In genomic region chr6:7082467-7083259, GRCm38 (mm10) we compare ENCODE assay signal across 24 mouse cellular contexts.
DNase-seq lines count a peak whose midpoint lies in the region; ATAC-seq and TF ChIP-seq lines count a peak whose summit lies in the region.
"Had no signal": no experiment of that assay in that cellular context is flagged by ENCODE, and none has a peak within 500 bp of the region (broad histone marks: within the 10 kb centered on the region; RNA-seq: fewer than 3 reads in every experiment).

No protein-coding gene starts in this region.

- no peaks in the 10 kb centered on the region for H3K4me1 ChIP-seq in midbrain, embryonic 11.5 days (ENCODE audit: control insufficient read depth, insufficient read depth, low read length)
- H3K4me1 ChIP-seq in midbrain, embryonic 10.5 days: peaks cover 22% of the 10 kb centered on the region
- H3K4me1 ChIP-seq in forebrain, postnatal 0 days (ENCODE audit: insufficient read depth): no peaks in the 10 kb centered on the region
- peaks cover 6% of the 10 kb centered on the region for H3K4me1 ChIP-seq in midbrain, embryonic 12.5 days
- no peaks in the 10 kb centered on the region for H3K4me1 ChIP-seq in neural tube, embryonic 14.5 days (ENCODE audit: control insufficient read depth, insufficient read depth, low read length)
- H3K4me1 ChIP-seq: intestine, embryonic 15.5 days; lung, embryonic 15.5 days; stomach, embryonic 15.5 days had no signal

- H3K9me3 ChIP-seq in midbrain, embryonic 11.5 days (ENCODE audit: control insufficient read depth, low read length): no peaks in the 10 kb centered on the region
- H3K9me3 ChIP-seq in midbrain, embryonic 10.5 days (replicated peaks): no peaks in the 10 kb centered on the region
- no peaks in the 10 kb centered on the region for H3K9me3 ChIP-seq in forebrain, postnatal 0 days (ENCODE audit: low read length)
- H3K9me3 ChIP-seq in midbrain, embryonic 12.5 days: no peaks in the 10 kb centered on the region
- H3K9me3 ChIP-seq in neural tube, embryonic 14.5 days (ENCODE audit: control insufficient read depth, low read length): no peaks in the 10 kb centered on the region
- H3K9me3 ChIP-seq: intestine, embryonic 15.5 days; lung, embryonic 15.5 days; stomach, embryonic 15.5 days had no signal

- H3K27me3 ChIP-seq in midbrain, embryonic 11.5 days (ENCODE audit: control insufficient read depth, insufficient read depth, low read length): no peaks in the 10 kb centered on the region
- H3K27me3 ChIP-seq in midbrain, embryonic 10.5 days (ENCODE audit: low read depth, poor library complexity, severe bottlenecking): no peaks in the 10 kb centered on the region
- H3K27me3 ChIP-seq in forebrain, postnatal 0 days (ENCODE audit: insufficient read depth, low read length): no peaks in the 10 kb centered on the region
- H3K27me3 ChIP-seq in midbrain, embryonic 12.5 days: no peaks in the 10 kb centered on the region
- no peaks in the 10 kb centered on the region for H3K27me3 ChIP-seq in neural tube, embryonic 14.5 days (ENCODE audit: control insufficient read depth, insufficient read depth, low read length)
- H3K27me3 ChIP-seq: intestine, embryonic 15.5 days; lung, embryonic 15.5 days; stomach, embryonic 15.5 days had no signal

- DNase-seq in midbrain, embryonic 11.5 days (ENCODE audit: low spot score, missing footprints): peak; percentile 83
- no peak for DNase-seq in midbrain, embryonic 10.5 days (ENCODE audit: low spot score)
- peak; percentile 14 for DNase-seq in forebrain, postnatal 0 days
- DNase-seq in kidney, adult 8-10 months: no peak
- DNase-seq in adrenal gland, postnatal 4 days (ENCODE audit: low spot score in 2 of 2): no peak
- DNase-seq: adrenal gland, postnatal 36 days; cerebellum, adult 9-11 months; gastrocnemius, postnatal 36 days; heart, postnatal 14 days; left cerebral cortex, postnatal 4 days; right cerebral cortex, postnatal 14 days had no signal

- no peak overlapping the region for H3K9ac ChIP-seq in midbrain, embryonic 11.5 days (ENCODE audit: low read length)
- H3K9ac ChIP-seq in forebrain, postnatal 0 days: no peak overlapping the region
- H3K9ac ChIP-seq in midbrain, embryonic 12.5 days (replicated peaks): no peak overlapping the region
- H3K9ac ChIP-seq in neural tube, embryonic 14.5 days (replicated peaks; ENCODE audit: low read depth, low read length): no peak overlapping the region
- H3K9ac ChIP-seq: intestine, embryonic 15.5 days; lung, embryonic 15.5 days; stomach, embryonic 15.5 days had no signal

- TF ChIP-seq CTCF in forebrain, postnatal 0 days (IDR thresholded peaks at IDR 0.05; ENCODE audit: low read depth): no peak

- H3K4me2 ChIP-seq in midbrain, embryonic 11.5 days: no peak overlapping the region
- H3K4me2 ChIP-seq in forebrain, postnatal 0 days (ENCODE audit: low read depth): no peak overlapping the region
- no peak overlapping the region for H3K4me2 ChIP-seq in midbrain, embryonic 12.5 days (replicated peaks)
- no peak overlapping the region for H3K4me2 ChIP-seq in neural tube, embryonic 14.5 days (ENCODE audit: low read depth, low read length)
- H3K4me2 ChIP-seq: heart, embryonic 11.5 days; intestine, embryonic 15.5 days; lung, embryonic 15.5 days; stomach, embryonic 15.5 days had no signal

- no peak overlapping the region for H3K4me3 ChIP-seq in midbrain, embryonic 11.5 days (ENCODE audit: low read depth, low read length)
- no peak overlapping the region for H3K4me3 ChIP-seq in midbrain, embryonic 10.5 days
- no peak overlapping the region for H3K4me3 ChIP-seq in forebrain, postnatal 0 days (ENCODE audit: low read depth, low read length)
- no peak overlapping the region for H3K4me3 ChIP-seq in midbrain, embryonic 12.5 days
- H3K4me3 ChIP-seq in neural tube, embryonic 14.5 days (ENCODE audit: low read depth, low read length): no peak overlapping the region
- H3K4me3 ChIP-seq: erythroblast, embryonic 14.5 days; intestine, embryonic 15.5 days; layer of hippocampus, adult 2 months; lung, embryonic 15.5 days; myocyte; stomach, embryonic 15.5 days had no signal

- H3K27ac ChIP-seq in midbrain, embryonic 11.5 days (ENCODE audit: low read depth, low read length): no peak overlapping the region
- no peak overlapping the region for H3K27ac ChIP-seq in midbrain, embryonic 10.5 days (replicated peaks)
- no peak overlapping the region for H3K27ac ChIP-seq in forebrain, postnatal 0 days (ENCODE audit: low read depth, low read length)
- H3K27ac ChIP-seq in midbrain, embryonic 12.5 days (replicated peaks): no peak overlapping the region
- no peak overlapping the region for H3K27ac ChIP-seq in neural tube, embryonic 14.5 days (ENCODE audit: low read depth, low read length)
- H3K27ac ChIP-seq: intestine, embryonic 15.5 days; kidney, postnatal 0 days; layer of hippocampus, adult 2 months; lung, embryonic 15.5 days; stomach, embryonic 15.5 days had no signal

- peak; percentile 91 for ATAC-seq in midbrain, embryonic 11.5 days (ENCODE audit: low FRiP score)
- peak; percentile 93 for ATAC-seq in forebrain, postnatal 0 days
- peak; percentile 87 for ATAC-seq in midbrain, embryonic 12.5 days (ENCODE audit: low FRiP score, low read depth)
- ATAC-seq in neural tube, embryonic 14.5 days (ENCODE audit: low read depth): peak; percentile 80
- no peak for ATAC-seq in inflammation-experienced regulatory T-cells, adult 6 months
- ATAC-seq: activated CD4-positive, CD25-positive, alpha-beta regulatory T cell, adult 4 months; intestine, embryonic 15.5 days; Patski had no signal

- 69% methylated on average over 5 of the region's 5 CpGs for WGBS in midbrain, embryonic 11.5 days
- 70% methylated on average over 5 of the region's 5 CpGs for WGBS in midbrain, embryonic 10.5 days
- WGBS in forebrain, postnatal 0 days: 56% methylated on average over 5 of the region's 5 CpGs
- WGBS in midbrain, embryonic 12.5 days: 65% methylated on average over 5 of the region's 5 CpGs
- 63% methylated on average over 5 of the region's 5 CpGs for WGBS in neural tube, embryonic 14.5 days

- H3K36me3 ChIP-seq in midbrain, embryonic 11.5 days (ENCODE audit: control insufficient read depth, insufficient read depth, low read length): no peaks in the 10 kb centered on the region
- no peaks in the 10 kb centered on the region for H3K36me3 ChIP-seq in midbrain, embryonic 10.5 days
- H3K36me3 ChIP-seq in forebrain, postnatal 0 days (ENCODE audit: insufficient read depth): no peaks in the 10 kb centered on the region
- no peaks in the 10 kb centered on the region for H3K36me3 ChIP-seq in midbrain, embryonic 12.5 days
- no peaks in the 10 kb centered on the region for H3K36me3 ChIP-seq in neural tube, embryonic 14.5 days (ENCODE audit: control insufficient read depth, insufficient read depth, low read length)
- H3K36me3 ChIP-seq: intestine, embryonic 15.5 days; lung, embryonic 15.5 days; stomach, embryonic 15.5 days had no signal

Comparison
In these comparisons a context has a peak if more than half of its experiments do, and no peak if none do; other contexts are left out.
1. DNase-seq: peak in midbrain, embryonic 11.5 days (single experiment) and forebrain, postnatal 0 days (single experiment); none in midbrain, embryonic 10.5 days (single experiment), kidney, adult 8-10 months (0 of 2) and adrenal gland, postnatal 4 days (0 of 2).